Mouse (Mus musculus): Measurements from ENCODE around the gene Zfp867. TPM values are rescaled to one million over a fixed set of nuclear protein-coding genes. Genes with fewer than 3 reads are reported as not detected.

Gene Zfp867
- polyA plus RNA-seq, 1 experiment, result 0.09 TPM

GRCm38 (mm10) chr11:59428057-59428660 is 44.1 kb downstream of the Zfp867 start:
- no peak for TF ChIP-seq GATA1 (IDR thresholded peaks at IDR 0.05; ENCODE audit: low read length)

GRCm38 (mm10) chr11:59425671-59426101 is 46.6 kb downstream of the Zfp867 start:
- no peak for TF ChIP-seq GATA1 (IDR thresholded peaks at IDR 0.05; ENCODE audit: low read length)

DNA sequence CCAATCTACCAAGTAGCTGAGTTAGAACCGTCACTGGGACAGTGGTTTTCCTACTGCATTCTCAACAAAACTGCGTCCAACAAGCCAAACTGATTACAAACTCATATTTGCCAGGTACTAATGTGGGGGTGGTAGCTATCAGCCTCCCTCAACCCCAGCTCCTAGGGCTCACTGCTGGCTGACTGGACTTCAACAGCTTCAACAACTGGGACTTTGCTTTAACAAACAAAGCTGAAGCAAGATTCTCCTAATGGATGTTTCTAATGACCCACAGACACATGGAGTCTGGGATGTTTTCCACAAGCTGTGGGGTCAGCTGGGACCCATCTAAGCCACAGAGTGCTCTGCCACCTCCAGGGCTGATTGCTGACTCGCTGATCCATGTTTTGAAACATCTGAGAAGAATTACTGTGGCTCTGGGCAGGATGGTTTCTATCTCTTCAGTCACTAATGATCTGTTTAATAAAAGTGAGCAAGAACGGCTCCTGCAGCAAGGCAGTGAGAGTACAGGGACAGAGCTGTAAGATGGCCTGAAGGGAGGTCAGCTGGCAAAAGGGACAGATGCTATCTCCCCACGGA is 49.2 kb downstream of the Zfp867 start:
- no peak for TF ChIP-seq GATA1 (IDR thresholded peaks at IDR 0.05; ENCODE audit: low read length)

GRCm38 (mm10) chr11:59421967-59422366 is 50.3 kb downstream of the Zfp867 start:
- no peak for TF ChIP-seq GATA1 (IDR thresholded peaks at IDR 0.05; ENCODE audit: low read length)

DNA sequence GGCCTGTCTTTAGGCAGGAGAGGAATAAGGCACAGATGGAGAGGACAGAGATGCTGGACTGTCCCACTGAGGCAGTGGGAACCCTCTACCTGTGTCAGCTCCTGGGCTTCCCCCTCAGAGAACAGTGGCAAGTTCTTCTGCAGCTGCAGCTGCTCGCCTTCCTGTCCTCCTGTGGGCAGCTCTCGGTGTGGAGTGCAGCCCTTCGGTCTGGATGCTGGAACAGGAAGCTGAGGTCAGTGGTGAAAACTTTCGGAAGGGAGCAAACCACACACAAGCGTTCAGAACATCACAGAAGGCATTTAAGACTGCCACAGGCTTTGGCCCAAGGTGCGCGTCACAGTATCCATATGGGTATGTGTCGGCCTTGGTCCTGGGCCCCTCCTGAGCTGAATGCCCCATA is 50.8 kb downstream of the Zfp867 start:
- TF ChIP-seq GATA1 (IDR thresholded peaks at IDR 0.05; ENCODE audit: low read length), result no peak

GRCm38 (mm10) chr11:59418708-59419107 is 53.6 kb downstream of the Zfp867 start:
- no peak for TF ChIP-seq GATA1 (IDR thresholded peaks at IDR 0.05; ENCODE audit: low read length)

DNA sequence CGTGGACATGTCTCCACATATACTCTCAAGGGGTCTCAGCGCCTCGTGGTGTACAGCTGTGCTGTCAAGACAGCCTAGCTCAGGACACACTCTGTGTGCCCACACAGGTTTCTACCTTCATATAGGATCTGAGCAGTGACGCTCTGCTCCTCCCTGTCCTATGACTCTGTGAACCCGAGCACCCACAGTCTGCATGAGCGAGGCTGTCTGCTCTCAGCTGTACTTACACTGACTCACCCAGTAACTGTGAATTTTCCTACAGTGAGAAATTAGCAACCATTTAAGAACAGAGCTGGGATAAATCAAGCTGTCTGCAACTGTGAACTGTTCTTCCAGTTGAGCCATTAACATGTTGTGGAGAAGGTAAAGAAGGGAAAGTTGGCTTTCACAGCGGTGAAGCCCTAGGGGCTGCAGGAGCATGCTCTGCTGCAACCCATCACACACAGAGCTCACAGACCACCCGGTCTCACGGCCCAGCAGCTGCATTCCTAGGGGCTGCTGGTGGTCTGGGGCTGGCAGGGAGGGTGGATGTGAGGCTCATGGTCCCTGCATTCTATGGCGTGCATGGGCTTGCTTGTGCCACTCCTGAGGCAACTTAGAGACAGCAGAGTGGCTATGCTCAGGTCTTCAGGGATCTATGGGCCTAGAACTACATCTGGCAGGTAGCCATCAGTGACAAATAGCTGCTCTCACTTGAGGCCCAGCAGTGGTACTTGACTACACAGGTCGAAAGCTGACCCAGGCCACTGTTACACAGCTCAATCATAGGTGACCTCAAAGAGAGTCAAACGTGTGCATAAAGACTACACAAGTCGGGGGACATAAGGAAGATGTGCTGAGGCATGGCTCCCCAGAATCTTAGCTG is 59.0 kb downstream of the Zfp867 start:
- TF ChIP-seq GATA1 (IDR thresholded peaks at IDR 0.05; ENCODE audit: low read length), result no peak

DNA sequence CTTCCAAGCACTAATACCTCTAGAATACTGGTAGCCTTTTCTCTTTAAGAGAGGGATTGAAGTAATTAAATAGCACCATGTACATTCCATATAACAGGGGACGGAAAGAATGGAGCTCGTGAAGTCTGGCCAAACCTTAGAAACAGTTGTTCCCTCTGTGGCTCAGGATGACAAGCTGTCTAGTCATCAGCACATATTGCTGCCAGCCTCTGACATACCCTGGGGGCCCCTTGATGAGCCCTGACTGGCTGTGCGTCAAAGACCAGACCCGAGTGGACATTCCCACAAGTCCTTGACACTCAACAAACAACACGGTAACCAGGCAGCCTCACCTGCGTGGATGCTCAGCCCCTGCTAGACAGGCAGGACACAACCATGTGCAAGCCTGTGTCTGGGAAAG is 60.2 kb downstream of the Zfp867 start:
- no peak for TF ChIP-seq GATA1 (IDR thresholded peaks at IDR 0.05; ENCODE audit: low read length)

Other genes with a start within 250 kb of the Zfp867 start
- 176 and 180 TPM in 2 replicates for gene Arf1, start 244.2 kb downstream of the Zfp867 start, polyA plus RNA-seq (2012)
- not detected in 2 replicates for gene Wnt3a, start 181.7 kb downstream of the Zfp867 start, polyA plus RNA-seq (2012)
- gene Wnt9a, start 165.5 kb downstream of the Zfp867 start, polyA plus RNA-seq (2012), result not detected in 2 replicates
- gene Prss38, start 96.8 kb downstream of the Zfp867 start, polyA plus RNA-seq (2012), result not detected in 2 replicates
- 9.9 and 12.4 TPM in 2 replicates for gene Jmjd4, start 22.4 kb downstream of the Zfp867 start, polyA plus RNA-seq (2012)
- gene Snap47, start 21.3 kb downstream of the Zfp867 start, polyA plus RNA-seq (2012), result 9.7 and 14.5 TPM in 2 replicates
- gene Zkscan17, start 54.3 kb upstream of the Zfp867 start, polyA plus RNA-seq (2012), result 63.0 and 63.2 TPM in 2 replicates
- not detected in 2 replicates for gene Nlrp3, start 69.1 kb upstream of the Zfp867 start, polyA plus RNA-seq (2012)
- gene Olfr222, start 103.8 kb upstream of the Zfp867 start, polyA plus RNA-seq (2012), result not detected in 2 replicates
- not detected in 2 replicates for gene Olfr223, start 120.8 kb upstream of the Zfp867 start, polyA plus RNA-seq (2012)
- gene Mprip, start 188.8 kb upstream of the Zfp867 start, polyA plus RNA-seq (2012), result 48.1 and 53.1 TPM in 2 replicates

Data from G1E-ER4 (cell line).